Mouse (Mus musculus) ES-Bruce4 (cell line): ENCODE data around the gene Catsperz. TPM values are rescaled to one million over a fixed set of nuclear protein-coding genes. Genes with fewer than 3 reads are reported as not detected.
A peak's percentile ranks its signal among the peaks of the same experiment; 100 is the strongest.

Experiments
- H3K27ac ChIP-seq: 2 replicates; pipeline ENCODE4 v1.5.1; 2012; ENCODE audit warnings: low read length, inconsistent platforms; ENCODE audit not compliant: insufficient read depth
- H3K27me3 ChIP-seq: 2 replicates; pipeline ENCODE4 v1.6.1; 2012; ENCODE audit warnings: mild to moderate bottlenecking, low read length, inconsistent platforms; ENCODE audit not compliant: control insufficient read depth, poor library complexity, insufficient read depth, severe bottlenecking
- H3K36me3 ChIP-seq: 2 replicates; pipeline ENCODE4 v1.6.1; 2012; ENCODE audit warnings: inconsistent platforms, mild to moderate bottlenecking, low read length, moderate library complexity; ENCODE audit not compliant: control insufficient read depth, poor library complexity, insufficient read depth, severe bottlenecking
- H3K4me1 ChIP-seq: one replicate; pipeline ENCODE4 v1.8.1; 2011; ENCODE audit warnings: low read length; ENCODE audit not compliant: control insufficient read depth, insufficient read depth
- H3K4me3 ChIP-seq: 2 replicates; pipeline ENCODE4 v1.5.1; 2011; ENCODE audit warnings: low read depth, mild to moderate bottlenecking, low read length
- H3K9ac ChIP-seq: 2 replicates; pipeline ENCODE4 v1.6.1; 2012; ENCODE audit warnings: low read depth, mild to moderate bottlenecking, inconsistent platforms; ENCODE audit not compliant: poor library complexity, severe bottlenecking
- H3K9me3 ChIP-seq: replicated peaks from 2 replicates; pipeline ENCODE4 v1.6.1; 2012; ENCODE audit warnings: mild to moderate bottlenecking, low read length, inconsistent platforms; ENCODE audit not compliant: control insufficient read depth, poor library complexity, insufficient read depth, severe bottlenecking
- CTCF ChIP-seq: IDR thresholded peaks from one replicate; pipeline ENCODE4 v1.8.1; 2011; ENCODE audit warnings: low read depth, low read length
- EP300 ChIP-seq: IDR thresholded peaks from 2 replicates; pipeline ENCODE4 v1.6.1; 2011; ENCODE audit warnings: low read depth, low read length; ENCODE audit not compliant: insufficient read depth
- POLR2A ChIP-seq: IDR thresholded peaks from one replicate; pipeline ENCODE4 v1.8.1; 2011; ENCODE audit warnings: low read length; ENCODE audit not compliant: insufficient read depth
- polyA plus RNA-seq: library from polyadenylated mRNA; stranded (reverse); fragments of >200 nt; gene quantifications from 2 replicates; pipeline ENCODE4 v1.2.4, GENCODE M21; 2011; ENCODE audit warnings: low read depth; ENCODE audit not compliant: missing spikeins, insufficient read depth, insufficient read length

Gene Catsperz
- polyA plus RNA-seq, 1 experiment, result 1.8 TPM

- Histone ChIP-seq H3K4me3 (0 out of 2 replicates have a peak overlapping the region, but pooled peaks have one; percentile 49), H3K4me1 (peaks cover 12% of the 10 kb centered on the region), H3K9me3 (no peaks in the 10 kb centered on the region), H3K27ac (peak overlapping the region; percentile 44), H3K9ac (peak overlapping the region; percentile 66), H3K27me3 (no peaks in the 10 kb centered on the region), H3K36me3 (peaks cover 6% of the 10 kb centered on the region)
- TF ChIP-seq CTCF (no peak), POLR2A (no peak), EP300 (no peak)
Observed at GRCm38 (mm10) chr19:6970460-6971085, 45.4 kb upstream of the Catsperz start.

GRCm38 (mm10) chr19:6969665-6970381 lies 44.6 kb upstream of the Catsperz start:
- Histone ChIP-seq H3K9ac (peak overlapping the region; percentile 66), H3K4me3 (peak overlapping the region; percentile 96), H3K4me1 (peaks cover 12% of the 10 kb centered on the region), H3K9me3 (no peaks in the 10 kb centered on the region), H3K27ac (peak overlapping the region; percentile 44), H3K27me3 (no peaks in the 10 kb centered on the region), H3K36me3 (peaks cover 6% of the 10 kb centered on the region)
- TF ChIP-seq CTCF, result peak; percentile 58
- no peak for TF ChIP-seq POLR2A
- 0 out of 2 replicates have a peak, but pooled peaks have one; percentile 33 for TF ChIP-seq EP300

- Histone ChIP-seq H3K4me1 (peaks cover 12% of the 10 kb centered on the region), H3K9me3 (no peaks in the 10 kb centered on the region), H3K36me3 (peaks cover 6% of the 10 kb centered on the region), H3K27ac (no peak overlapping the region), H3K4me3 (peak overlapping the region; percentile 96), H3K9ac (peak overlapping the region; percentile 66), H3K27me3 (no peaks in the 10 kb centered on the region)
- TF ChIP-seq POLR2A (no peak), EP300 (no peak), CTCF (no peak)
Observed at GRCm38 (mm10) chr19:6969291-6969664, 44.1 kb upstream of the Catsperz start.

- TF ChIP-seq POLR2A, result no peak
- no peak for TF ChIP-seq EP300
- no peak for TF ChIP-seq CTCF
- H3K9me3 ChIP-seq, result no peaks in the 10 kb centered on the region
- no peaks in the 10 kb centered on the region for H3K27me3 ChIP-seq
- H3K36me3 ChIP-seq, result peaks cover 6% of the 10 kb centered on the region
- H3K27ac ChIP-seq, result no peak overlapping the region
- H3K9ac ChIP-seq, result peak overlapping the region; percentile 66
- peak overlapping the region; percentile 96 for H3K4me3 ChIP-seq
- peaks cover 12% of the 10 kb centered on the region for H3K4me1 ChIP-seq
Observed at GRCm38 (mm10) chr19:6968491-6969271, 43.5 kb upstream of the Catsperz start.

GRCm38 (mm10) chr19:6956461-6956860 lies 31.3 kb upstream of the Catsperz start:
- Histone ChIP-seq H3K9ac (no peak overlapping the region), H3K27ac (no peak overlapping the region), H3K4me3 (no peak overlapping the region), H3K4me1 (no peaks in the 10 kb centered on the region), H3K9me3 (no peaks in the 10 kb centered on the region), H3K36me3 (peaks cover 5% of the 10 kb centered on the region), H3K27me3 (no peaks in the 10 kb centered on the region)
- TF ChIP-seq EP300 (no peak), CTCF (no peak), POLR2A (no peak)
